Mouse (Mus musculus): ENCODE results near the gene Otulin.

Gene Otulin

DNA sequence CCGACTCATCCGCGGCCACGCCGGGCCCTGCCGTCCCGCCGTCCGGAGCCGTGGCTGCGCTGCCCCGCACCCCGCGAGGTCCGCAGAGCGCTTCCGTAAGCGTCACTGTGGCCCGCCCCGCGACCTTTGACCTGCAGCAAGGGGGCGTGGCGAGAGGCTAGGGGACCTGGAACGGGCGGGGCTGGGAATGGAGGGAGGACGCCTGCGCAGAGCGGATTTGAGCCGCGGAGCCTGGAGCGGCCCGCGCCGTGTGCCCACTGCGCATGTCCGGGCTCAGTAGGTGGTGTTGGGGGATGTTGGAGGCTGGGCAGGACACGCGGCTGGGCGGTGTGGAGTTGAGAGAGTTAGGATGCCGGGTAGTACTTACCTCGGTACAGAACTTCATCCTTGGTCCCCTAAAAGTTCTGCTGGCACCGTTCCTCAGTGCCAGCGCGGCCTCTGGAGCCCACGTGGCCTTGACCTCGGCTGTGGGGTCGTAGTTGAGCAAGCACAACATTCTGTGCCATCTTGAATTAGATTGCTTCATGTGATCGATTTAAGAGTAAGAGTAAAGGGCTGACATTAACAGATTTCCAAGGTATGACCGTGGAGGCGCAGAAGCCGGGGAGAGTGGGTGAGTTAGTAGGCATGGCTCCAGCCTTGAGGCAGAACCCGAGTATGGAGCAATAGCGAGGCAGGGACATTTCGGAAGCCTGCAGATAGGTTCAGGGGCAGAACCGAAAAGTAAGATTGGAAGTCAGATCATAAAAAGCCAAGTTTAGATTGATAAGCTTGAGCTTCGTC is at the start of gene Otulin:
Gene Otulin (minus strand): TSS at position 93 of the 783 bp plus-strand sequence.
- DNase-seq = peak; percentile 98

DNA sequence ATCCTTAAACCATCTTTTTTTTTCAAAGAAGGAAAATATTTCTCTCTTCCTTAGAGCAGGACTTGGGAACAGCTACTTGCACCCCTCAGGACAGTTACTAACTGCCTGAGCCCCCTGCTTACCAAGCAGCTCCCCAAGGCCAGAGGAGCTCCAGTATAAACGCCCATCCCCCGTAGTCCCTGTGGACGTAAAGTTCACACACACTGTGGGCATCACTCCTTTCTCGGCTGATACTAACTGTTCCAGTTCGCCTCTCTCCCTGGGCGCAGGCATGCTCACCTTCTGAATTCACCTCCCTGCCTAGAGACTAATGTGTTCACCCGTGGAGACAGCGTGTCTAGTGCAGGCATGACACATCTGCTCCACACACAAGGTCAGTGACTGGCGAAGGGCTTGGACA is 48.0 kb upstream of the Otulin start:
- no peak for DNase-seq

DNA sequence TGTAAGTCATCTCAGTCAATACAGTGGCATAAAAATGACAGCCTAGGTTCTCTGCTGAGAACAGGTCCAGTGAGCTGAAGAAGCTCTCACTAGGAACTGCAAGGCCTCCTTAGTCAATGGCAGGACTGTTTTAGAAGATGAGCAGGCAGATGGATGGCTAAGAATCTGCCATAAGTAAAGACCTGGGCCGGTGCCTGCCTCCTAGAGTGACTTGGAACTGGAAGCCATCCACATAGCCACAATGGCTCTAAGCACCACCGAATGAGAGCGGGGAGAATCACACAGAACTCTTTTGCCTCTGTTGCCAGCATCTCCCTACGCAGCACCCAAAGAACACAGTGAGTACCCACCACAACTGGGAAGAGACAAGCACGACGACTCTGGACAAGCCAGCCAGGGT is 47.3 kb upstream of the Otulin start:
- DNase-seq = peak; percentile 32

DNA sequence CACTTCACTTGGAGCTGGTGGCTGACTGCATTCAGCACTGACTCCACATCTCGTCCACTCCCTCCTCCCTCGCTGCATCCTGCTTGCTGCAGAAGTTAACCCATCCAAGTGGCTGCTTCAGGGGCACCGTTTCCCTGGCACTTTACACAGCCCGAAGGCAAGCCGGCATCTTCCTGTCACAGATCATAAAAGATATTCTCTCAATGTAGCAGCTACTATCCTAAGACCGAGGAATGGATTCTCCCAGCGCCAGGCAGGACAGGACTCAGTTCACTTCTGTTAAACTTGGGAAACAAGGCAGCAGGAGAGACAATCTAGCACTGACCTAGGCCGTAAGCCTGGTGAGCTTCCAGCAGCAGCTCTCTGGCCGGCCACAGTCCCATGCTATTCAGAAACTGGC is 45.7 kb upstream of the Otulin start:
- no peak for DNase-seq

DNA sequence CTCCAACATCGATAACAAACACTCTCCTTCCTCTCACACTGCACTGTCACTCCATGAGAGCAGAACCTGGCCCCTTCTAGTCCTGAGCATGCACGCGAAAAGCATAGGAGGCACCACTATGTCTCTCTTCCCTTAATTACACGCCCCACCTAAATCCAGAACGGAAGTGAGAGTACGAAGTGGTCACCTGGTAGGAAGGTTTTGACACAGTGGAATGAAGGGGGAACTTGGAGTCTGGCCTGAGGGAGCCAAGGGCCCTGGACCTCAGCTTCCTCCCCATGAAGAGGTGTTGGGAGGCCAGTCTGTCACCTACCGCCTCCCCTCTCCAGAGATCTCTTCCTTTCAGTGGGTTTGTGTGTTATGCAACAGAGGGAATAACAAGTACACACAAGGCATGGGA is 44.6 kb upstream of the Otulin start:
- DNase-seq = no peak

DNA sequence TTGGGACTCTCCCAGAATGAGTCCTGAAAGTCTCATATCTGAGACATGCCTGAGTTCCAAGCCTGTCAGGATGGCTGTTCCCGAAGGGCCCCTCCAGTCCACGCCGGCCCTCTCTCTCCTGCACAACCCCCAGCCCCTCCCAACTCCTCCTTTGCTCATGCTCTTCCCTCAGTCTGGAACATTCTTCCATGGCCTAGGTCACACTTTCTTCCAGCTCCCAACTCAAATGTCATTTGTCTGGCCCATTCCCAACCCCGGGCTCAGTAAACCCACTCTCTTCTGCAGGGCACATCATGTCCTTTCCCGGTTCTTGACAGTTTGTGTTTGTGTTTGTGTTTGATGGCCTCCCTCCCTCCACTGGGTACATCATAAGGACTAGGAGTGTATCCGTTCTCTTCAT is 43.5 kb upstream of the Otulin start:
- no peak for DNase-seq

DNA sequence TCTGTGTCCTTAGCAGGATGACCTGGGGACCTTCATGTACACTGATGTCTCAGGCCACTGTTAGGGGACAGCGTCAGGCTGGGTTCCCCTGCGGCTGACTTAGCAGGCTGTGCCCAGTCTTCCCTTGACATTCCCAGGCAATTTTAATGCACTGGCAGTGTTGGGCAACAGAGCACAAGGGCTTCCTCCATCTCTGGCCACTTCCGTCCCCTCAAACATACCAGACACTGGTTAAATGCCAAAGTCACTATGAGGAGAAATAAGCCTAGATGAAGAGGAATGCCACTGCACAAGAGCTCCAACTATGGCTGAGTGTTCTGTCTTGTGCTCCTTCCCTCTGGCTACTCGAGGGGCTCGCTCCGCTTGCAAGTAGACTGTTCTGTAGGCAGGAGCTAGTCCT is 42.7 kb upstream of the Otulin start:
- no peak for DNase-seq

DNA sequence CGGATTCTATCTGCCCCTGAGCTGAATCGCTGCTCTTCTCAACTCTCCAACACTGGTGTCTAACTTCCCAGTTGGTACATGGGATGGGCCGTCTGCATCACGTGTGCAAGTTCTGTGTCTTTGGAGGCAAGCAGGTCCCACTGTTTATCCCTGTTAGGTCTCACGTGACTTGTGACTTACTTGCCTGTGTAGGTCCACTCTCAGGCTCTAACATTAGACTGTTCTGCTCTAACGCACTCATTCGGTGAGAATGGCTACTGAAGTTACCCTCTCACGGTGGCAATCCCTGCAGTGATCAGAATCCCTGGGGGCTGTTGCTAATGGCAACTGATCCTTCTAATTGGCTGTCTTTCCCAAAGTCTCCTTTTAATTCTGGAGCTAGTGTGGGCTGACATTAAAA is 41.8 kb upstream of the Otulin start:
- no peak for DNase-seq

DNA sequence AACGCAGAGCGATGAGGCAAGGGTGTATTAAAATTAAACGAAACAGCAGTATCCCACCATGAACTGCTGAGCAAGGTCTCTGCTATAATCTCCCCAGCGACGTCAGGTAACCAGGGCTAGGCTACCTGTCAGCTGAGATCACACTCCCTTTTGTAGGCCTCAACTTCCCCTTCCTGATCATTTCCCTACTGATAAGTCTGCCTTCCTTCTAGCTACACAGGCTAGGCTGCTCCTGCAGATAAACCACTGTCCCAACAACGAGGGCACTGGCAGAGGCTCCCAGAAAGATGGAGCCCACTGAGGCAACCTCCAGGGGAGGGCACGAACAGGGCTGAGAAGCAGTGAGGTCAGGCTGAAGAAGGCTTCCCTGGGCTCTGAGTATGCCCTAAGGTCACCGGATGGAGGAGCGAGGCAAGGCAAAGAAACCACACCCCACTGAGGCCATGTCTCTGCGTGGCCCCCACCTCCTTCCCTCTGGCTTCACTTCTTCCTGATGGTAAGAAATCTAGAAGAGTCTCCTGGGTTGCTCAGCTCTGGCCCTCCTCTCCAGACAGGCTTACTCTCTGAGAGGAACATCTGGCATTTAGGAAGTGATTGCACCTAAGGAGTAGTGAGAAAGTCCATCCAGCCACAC is 41.2 kb upstream of the Otulin start:
- no peak for DNase-seq

DNA sequence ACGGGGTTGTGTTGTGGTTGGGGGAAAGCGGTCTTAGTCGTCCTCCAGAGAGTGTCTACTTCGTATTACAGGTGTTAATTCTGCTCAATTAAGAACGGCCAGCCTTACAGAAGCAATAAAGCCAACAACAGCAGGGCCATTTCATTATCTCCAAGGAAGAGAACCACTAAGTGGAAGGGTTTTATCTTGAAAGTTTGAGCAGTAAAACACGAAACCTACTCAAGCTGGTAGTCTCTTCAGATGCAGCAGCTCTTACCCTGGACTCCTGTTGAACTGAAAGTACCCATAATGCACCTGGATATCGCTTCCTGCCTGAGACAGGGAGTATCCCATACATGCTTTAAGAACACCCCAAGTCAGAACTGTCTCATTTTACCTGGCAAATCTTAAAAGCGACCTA is 40.2 kb upstream of the Otulin start:
- no peak for DNase-seq

DNA sequence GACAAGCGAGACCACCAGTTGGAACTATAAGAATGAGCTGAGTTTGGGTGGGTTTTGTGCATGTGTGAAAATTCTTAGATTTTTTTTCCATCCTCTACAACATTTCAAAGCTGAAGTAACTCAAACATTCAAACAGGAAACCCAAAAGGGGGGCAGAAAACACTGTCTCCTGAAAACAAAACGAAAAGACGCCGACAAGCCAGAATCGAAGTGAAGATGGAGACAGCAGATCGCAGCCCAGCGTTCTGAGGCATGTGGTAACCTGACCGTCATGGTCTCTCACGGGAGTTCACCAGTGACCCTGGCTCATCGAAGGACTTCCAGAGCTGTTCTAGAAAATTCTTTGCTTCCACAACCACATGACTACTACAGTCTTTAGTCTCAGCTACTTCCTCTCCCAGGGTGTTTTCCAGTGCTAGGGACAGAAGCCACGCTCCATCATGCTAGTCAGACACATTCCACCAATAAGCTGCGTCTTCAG is 39.5 kb upstream of the Otulin start:
- no peak for DNase-seq

DNA sequence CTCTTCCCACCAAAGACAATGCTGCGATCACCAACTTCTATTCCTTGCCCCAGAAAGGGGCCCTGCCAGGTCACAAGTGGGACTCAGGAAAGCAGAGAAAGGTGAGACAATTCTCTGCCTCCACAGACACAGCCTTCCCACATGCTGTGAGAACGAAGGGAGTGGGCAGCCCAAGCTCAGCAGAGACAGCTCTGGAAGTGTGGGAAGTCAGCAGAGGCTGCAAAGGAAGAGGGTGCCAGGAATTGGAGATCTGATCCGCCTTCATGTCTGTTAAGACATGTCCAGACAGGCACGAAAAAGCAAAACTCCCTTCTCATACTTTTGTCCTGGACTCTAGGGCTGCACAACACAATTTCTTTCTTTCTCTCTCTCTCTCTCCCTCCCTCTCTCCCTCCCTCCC is 38.8 kb upstream of the Otulin start:
- no peak for DNase-seq

DNA sequence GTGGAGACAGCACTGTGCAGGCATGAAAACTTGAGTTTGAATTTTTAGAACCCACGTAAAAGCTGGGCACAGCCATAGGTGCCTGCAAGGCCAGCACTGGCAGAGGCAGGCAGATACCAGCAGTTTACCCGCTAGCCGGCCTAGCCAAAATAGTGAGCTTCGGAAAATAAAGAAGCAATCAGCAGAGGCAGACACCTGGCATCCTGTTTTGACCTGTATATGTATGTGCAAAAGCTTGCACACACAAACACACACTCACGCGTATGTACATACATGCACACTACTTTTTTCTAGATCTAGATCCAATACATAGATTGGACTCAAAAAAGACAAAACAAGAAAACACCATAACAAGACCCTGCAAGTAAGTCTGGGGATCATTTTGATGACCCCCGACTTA is 38.1 kb upstream of the Otulin start:
- DNase-seq = no peak

DNA sequence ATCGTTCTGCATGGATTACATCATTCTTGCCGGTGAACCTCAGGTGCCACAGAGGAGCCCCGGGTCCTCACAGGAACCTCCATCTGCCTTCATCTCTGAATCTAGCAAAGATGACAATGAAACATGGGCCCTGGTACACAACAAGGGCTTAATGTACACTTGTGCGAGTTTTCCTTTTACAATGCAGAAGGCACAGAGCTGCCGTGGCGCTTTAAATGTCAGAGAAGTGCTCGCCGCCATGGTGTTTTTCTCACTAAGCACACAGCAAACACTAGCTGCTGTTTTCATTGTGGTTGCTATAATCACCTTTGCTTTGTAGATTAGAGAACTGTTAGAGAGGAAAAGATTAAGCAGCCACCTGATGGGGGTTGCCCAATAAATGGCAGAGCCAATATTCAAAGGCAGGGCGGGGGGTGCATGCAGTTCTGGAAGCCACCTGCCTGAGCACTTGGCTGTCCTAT is 37.5 kb upstream of the Otulin start:
- DNase-seq = no peak

DNA sequence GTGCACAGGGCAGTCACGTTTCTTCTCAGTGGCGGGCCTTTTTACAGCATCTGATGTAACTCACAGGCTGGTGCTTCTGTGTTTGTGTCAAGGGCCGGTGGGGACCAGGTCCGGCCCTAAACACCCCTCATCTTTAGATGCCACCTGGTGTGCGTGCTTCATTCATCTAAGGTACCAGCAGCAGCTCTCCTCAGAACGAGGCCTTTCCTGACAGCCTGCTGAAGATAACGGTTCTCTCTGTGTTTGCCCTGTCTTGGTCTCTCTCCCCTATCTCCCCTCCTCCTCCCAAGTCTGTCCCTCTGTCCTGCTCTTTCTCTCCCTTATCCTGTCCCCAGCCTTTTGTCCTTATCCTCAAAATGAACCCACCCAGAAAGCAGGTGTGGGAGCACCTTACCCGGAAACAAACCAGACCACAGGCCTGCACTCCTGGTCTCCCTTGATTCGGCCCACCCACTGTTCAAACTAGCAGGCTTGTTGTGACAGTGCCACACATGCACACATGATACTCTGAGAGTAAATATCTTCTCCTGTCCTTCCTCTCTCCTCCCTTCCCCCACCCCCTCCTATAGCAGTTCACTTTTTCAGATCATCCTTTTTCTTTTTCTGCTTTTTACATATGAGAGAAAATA is 36.5 kb upstream of the Otulin start:
- DNase-seq = no peak

DNA sequence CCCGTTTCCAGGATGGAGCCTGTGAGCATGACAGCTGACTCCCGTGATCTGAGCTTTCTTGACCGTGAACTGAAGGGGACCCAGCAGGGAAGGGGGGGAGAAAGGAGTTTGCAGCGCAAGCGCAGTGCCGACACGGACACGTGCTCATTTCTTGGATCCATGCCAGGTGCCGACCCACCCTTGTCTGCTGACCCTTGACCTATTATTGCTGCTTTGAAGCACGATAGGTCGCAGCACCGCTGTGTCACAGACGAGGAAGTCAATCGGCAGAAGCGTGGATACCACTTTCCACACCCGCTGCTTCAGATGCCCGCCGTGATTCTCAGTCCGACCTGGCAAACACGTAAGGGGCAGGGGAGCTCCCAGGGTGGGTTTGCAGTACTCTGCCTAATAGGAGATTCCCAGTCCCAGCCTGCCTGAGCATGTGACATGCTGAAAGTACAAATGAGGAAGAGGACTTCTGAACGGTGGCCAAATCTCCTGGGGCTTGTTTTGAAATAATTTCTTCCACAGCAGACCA is 35.0 kb upstream of the Otulin start:
- peak; percentile 82 for DNase-seq

DNA sequence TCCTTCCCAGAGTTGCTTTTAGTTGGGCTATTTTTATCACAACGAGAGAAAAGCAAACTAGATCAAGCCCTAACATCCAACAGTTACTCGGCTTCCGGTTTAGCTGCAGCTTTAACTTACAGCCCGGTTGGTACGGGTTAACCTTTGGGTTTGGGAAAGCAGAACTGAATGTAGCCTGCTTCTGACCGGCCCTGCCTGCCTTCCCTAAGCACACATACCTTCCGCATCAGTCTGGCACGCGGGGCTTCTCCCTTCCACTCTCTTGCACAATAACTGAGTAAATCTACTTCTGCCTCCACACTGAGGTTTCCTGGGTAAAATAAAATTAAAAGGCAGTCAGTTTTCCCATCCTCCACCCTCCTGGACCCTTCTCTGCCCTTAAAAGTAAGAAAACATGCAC is 33.6 kb upstream of the Otulin start:
- DNase-seq = no peak

DNA sequence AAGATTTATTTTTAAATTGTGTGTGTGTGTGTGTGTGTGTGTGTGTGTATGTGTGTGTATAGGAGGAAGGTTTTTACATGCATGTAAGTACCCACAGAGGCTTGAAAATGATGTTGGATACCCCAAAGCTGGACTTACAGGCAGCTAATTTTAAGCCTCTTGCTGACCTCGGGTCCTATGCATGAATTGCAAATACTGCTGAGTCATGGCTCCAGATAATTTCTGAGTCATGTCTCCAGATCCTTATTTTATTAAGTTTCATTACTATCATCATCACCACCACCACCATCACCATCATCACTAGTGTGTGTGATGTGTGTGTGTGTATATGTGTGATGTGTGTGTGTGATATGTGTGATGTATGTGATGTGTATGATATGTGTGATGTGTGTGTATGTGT is 32.2 kb upstream of the Otulin start:
- DNase-seq = no peak

DNA sequence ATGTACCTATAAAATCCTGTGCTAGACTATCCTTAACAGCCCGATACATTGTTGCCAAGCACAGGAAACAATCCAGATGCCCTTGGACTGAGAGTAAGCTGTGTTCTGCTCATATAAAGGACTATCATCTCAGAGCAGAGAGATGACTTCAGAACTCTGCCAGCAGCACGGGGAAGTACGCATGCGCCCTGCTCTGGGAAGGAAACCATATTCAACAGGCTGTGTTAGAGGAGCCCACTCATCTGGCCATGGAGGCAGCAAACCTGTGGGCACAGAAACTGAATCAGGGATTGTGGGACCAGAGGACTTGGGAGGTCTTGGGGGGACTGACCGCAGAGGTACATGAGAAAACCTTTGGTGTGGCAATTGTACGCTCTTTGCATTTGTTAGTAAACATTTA is 31.2 kb upstream of the Otulin start:
- no peak for DNase-seq

DNA sequence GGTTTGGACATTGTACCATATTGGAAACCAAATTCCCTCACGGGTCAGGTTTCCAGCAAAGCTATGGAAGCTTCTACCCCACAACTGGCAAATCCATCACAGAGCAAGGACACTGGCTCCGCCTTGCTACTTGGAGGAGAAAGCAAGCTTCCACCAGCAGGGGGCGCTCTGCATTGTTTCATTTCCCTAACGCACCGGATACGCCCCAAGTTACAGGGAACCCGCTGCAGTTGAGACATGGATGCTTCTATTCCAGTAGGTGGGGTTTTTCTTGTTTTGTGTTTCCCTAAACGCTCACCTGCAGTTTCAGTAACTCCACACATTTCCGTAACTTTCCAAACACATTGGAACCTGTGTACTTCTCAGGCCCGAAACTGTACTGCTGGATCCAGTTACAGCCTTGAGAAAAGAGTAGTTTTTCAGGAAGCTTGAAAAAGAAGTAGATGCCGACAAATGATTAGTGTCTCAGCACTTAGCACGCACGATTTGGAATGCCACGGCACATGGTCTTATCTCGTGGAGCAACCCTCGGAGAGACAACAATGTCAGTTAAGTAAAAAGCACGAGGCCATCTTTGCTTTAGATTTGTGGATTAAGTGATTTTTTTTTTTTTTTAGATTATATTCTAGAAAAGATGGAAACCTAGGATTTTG is 29.2 kb upstream of the Otulin start:
- peak; percentile 71 for DNase-seq

DNA sequence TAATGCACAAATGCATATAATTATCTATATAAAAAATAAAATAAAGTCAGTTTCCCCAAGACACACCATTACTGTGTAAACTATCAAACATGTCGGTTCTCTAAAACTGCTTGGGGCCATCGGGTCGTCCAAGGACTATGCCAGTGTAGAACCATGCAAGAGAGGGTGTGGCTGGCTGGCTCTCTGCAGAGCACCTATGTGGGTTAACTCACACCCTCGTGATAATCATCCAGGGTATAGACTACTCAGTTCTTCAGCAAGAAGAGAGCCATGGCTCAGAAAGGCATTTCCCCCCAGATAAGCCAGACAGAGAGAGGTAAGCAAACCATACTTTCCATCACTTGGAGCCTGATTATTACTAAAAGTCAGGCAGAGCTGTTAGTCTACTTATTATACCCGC is 28.6 kb upstream of the Otulin start:
- DNase-seq = no peak

DNA sequence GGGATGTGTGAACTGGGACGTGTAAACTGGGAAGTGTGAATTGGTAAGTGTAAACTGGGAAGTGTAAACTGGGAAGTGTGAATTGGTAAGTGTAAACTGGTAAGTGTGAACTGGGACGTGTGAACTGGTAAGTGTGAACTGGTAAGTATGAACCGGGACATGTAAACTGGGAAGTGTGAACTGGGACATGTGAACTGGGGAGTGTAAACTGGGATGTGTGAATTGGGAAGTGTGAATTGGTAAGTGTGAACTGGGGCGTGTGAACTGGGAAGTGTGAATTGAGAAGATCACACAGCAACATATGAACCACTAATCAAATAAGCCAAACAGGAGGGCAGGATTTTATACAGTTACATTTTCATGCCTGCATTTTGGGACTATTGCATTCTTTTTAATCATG is 27.9 kb upstream of the Otulin start:
- DNase-seq = no peak

DNA sequence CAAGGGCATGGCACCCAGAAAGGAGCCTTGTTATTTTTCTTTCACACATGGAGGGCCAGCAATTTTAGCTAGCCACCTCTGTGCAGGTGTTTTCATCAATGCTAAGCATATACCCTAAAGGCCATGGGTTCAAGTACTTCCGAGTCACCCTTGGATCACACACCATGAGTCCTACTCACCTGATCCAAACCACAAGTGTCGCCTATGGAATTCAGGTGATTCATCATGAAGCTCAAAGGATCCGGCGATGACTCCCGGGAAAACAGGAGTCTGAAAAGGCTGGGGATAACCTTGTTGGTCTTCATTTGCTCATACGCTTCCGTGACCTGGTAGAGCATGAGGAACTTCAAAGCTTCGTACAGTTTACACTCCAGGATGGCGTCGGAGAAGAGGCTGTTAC is 27.4 kb upstream of the Otulin start:
- no peak for DNase-seq

Measured in cerebellum, adult 11-12 months (tissue).